Mouse (Mus musculus): Measurements from ENCODE around the gene Olfr221. TPM values are rescaled to one million over a fixed set of nuclear protein-coding genes. Genes with fewer than 3 reads are reported as not detected.

Gene Olfr221
- not detected in 2 replicates for polyA plus RNA-seq (2012; rRNA removed)

GRCm38 (mm10) chr14:52042359-52042758, at the start of gene Olfr221:
Gene Olfr221, minus strand, starts transcription at chr14:52042459.

GRCm38 (mm10) chr14:52020486-52021137, 21.6 kb downstream of the Olfr221 start, which contains the start of gene Zfp219:
Gene Zfp219, minus strand, starts transcription at chr14:52020733.

GRCm38 (mm10) chr14:52015445-52016100, 26.7 kb downstream of the Olfr221 start, which contains the start of gene Tmem253:
Gene Tmem253, plus strand, starts transcription at chr14:52015658.

DNA sequence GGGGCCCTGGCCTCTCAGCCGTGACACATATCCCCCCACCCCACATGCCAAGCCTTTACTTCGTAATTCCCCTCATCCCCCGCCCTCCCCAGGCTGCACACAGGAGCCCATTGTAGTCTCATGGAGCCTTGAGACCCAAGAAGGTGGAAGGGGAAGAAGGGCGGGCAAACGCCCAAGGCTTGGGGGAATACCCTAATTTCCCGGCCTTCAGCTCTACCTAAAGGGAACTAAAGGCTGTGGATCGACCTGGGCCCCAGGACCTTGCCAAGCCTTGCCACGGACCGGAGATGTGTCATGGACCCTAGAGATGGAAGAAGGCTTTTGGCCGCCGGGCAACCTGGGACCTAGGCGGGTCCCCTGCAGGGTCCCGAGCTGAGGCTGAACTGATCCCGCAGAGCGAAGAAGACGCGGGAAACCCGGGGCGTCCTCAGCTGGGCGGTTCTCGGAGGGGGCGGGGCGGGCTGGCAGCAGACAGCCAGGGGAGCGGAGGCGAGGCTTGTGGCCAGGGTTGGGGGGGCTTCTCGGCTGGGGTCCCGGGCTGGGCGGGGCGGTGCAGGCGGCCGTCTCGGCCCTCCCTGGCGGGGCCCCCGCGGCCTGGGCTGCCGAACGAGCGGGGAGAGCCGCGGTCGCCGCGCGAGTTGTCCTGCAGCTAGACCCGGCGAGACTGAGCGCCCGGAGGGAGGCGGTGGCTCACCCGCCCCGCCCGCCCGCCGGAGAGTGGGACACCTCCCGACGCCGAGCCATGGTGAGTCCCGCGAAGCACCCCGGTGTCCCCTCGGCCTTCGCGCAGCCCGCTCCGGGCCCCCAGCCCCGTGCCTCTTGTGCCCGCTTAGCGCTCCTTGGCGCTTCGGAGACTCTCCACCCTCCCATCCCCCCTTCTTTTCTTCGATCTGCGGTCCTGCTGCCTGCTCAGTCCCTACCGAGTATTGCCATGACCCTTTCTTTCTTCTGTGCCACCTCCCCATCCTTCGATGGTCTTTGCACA, 57.7 kb downstream of the Olfr221 start, which contains the start of gene Arhgef40:
Gene Arhgef40 (plus strand): TSS at position 473 of the 985 bp plus-strand sequence.

Other genes with a start within 250 kb of the Olfr221 start
- gene AY358078, start 242.4 kb downstream of the Olfr221 start, polyA plus RNA-seq (2012; rRNA removed) = not detected in 2 replicates
- not detected in 2 replicates for gene Ear6, start 188.8 kb downstream of the Olfr221 start, polyA plus RNA-seq (2012; rRNA removed)
- gene Mettl17, start 157.6 kb downstream of the Olfr221 start, polyA plus RNA-seq (2012; rRNA removed) = 35.0 and 38.5 TPM in 2 replicates
- 1.2 and 1.5 TPM in 2 replicates for gene Slc39a2, start 149.6 kb downstream of the Olfr221 start, polyA plus RNA-seq (2012; rRNA removed)
- 264 and 278 TPM in 2 replicates for gene Ndrg2, start 128.3 kb downstream of the Olfr221 start, polyA plus RNA-seq (2012; rRNA removed)
- not detected in 2 replicates for gene Tppp2, start 124.0 kb downstream of the Olfr221 start, polyA plus RNA-seq (2012; rRNA removed)
- 0.15 and 0.18 TPM in 2 replicates for gene Rnase13, start 119.7 kb downstream of the Olfr221 start, polyA plus RNA-seq (2012; rRNA removed)
- gene Arhgef40, start 57.7 kb downstream of the Olfr221 start, polyA plus RNA-seq (2012; rRNA removed) = 86.4 and 98.6 TPM in 2 replicates
- gene Tmem253, start 26.8 kb downstream of the Olfr221 start, polyA plus RNA-seq (2012; rRNA removed) = 0.50 and 0.54 TPM in 2 replicates
- 148 and 152 TPM in 2 replicates for gene Zfp219, start 21.7 kb downstream of the Olfr221 start, polyA plus RNA-seq (2012; rRNA removed)
- gene Hnrnpc, start 61.6 kb upstream of the Olfr221 start, polyA plus RNA-seq (2012; rRNA removed) = 53.7 and 58.5 TPM in 2 replicates
- 0.89 and 1.6 TPM in 2 replicates for gene Rpgrip1, start 68.2 kb upstream of the Olfr221 start, polyA plus RNA-seq (2012; rRNA removed)
- gene Supt16, start 155.0 kb upstream of the Olfr221 start, polyA plus RNA-seq (2012; rRNA removed) = 6.7 and 7.7 TPM in 2 replicates
- 33.0 and 40.8 TPM in 2 replicates for gene Chd8, start 215.3 kb upstream of the Olfr221 start, polyA plus RNA-seq (2012; rRNA removed)
- 27.3 and 44.7 TPM in 2 replicates for gene Tox4, start 236.7 kb upstream of the Olfr221 start, polyA plus RNA-seq (2012; rRNA removed)
- gene Rab2b, start 237.1 kb upstream of the Olfr221 start, polyA plus RNA-seq (2012; rRNA removed) = 11.0 and 13.3 TPM in 2 replicates

All from ovary, adult 2 months (tissue).